Mouse (Mus musculus): Measurements from ENCODE around the gene S100a4. TPM values are rescaled to one million over a fixed set of nuclear protein-coding genes. Genes with fewer than 3 reads are reported as not detected.
A peak's percentile ranks its signal among the peaks of the same experiment; 100 is the strongest.

Gene S100a4
- polyA plus RNA-seq, 1 experiment from 2014 or later = not detected

DNA sequence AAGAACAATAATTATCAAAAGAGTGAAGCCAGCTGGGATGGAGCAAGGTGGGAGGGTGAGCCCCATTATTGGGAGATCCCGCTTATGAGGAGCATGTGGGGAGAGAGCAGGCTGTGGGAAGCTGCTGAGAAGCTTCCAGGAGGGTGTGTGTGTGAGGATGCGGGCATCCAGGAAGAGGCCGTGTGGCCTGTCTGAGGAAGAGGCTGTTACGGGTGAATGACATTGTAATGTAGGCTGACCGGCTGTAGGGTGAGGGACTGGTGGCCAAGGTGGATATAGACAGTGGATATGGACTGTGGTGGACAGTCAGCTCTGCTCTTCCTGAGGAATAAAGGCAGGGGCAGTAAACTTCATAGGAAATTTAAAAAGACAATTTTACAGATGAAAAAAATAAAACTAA lies 21.9 kb downstream of the S100a4 start:
- Histone ChIP-seq H3K4me3 (ENCODE audit: low read depth, low read length) (no peak overlapping the region), H3K9ac (ENCODE audit: low read length) (no peak overlapping the region), H3K27ac (ENCODE audit: low read depth, low read length) (no peak overlapping the region), H3K4me1 (ENCODE audit: control insufficient read depth, insufficient read depth, low read length) (peaks cover 6% of the 10 kb centered on the region), H3K9me3 (ENCODE audit: control insufficient read depth, low read length) (no peaks in the 10 kb centered on the region), H3K27me3 (ENCODE audit: control insufficient read depth, insufficient read depth, low read length) (no peaks in the 10 kb centered on the region), H3K4me2 (ENCODE audit: low read depth) (no peak overlapping the region), H3K36me3 (ENCODE audit: control insufficient read depth, insufficient read depth, low read length) (no peaks in the 10 kb centered on the region)
- 75% methylated on average over 5 of the region's 5 CpGs for WGBS
- ATAC-seq (ENCODE audit: insufficient read depth, low FRiP score, low TSS enrichment) (no peak), DNase-seq (ENCODE audit: low spot score) (no peak)

DNA sequence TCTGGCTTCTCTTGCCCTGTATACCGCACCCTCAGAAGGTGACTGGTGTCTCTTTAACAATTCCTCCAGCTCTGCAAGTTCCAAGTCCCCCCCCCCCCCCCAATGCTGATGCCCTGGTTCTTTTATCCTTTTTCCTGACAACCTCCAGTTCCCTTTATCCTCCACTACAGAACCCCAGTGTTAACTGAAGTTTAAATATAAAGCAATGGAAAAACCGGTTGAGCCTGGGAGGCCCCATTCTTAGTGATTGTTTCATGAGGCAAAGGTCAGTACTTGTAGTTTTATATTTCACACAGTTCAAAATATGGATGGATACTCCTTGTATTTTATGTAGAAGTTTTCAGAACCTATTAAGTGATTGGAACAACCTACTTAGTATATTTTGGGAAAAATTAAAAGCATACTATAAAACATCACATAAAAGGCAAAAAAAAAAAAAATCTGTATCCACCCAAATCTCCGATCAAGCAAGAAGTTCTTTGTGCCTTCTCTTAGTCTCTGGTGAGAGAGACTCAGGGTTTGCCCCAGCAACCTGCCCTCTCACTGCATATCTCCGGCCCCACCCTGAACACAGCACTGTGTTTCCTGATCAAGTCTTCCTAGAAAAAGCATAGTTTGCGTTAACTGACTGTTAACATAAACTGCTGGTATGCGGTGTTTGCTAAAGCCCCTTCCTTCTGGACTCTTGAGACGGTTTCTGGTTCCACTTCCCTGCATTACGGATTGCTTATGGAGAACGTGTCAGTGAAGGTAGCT lies 22.9 kb downstream of the S100a4 start:
- Histone ChIP-seq H3K27me3 (ENCODE audit: control insufficient read depth, insufficient read depth, low read length) (no peaks in the 10 kb centered on the region), H3K4me2 (ENCODE audit: low read depth) (no peak overlapping the region), H3K9ac (ENCODE audit: low read length) (no peak overlapping the region), H3K4me1 (ENCODE audit: control insufficient read depth, insufficient read depth, low read length) (peaks cover 6% of the 10 kb centered on the region), H3K36me3 (ENCODE audit: control insufficient read depth, insufficient read depth, low read length) (no peaks in the 10 kb centered on the region), H3K27ac (ENCODE audit: low read depth, low read length) (no peak overlapping the region), H3K4me3 (ENCODE audit: low read depth, low read length) (no peak overlapping the region), H3K9me3 (ENCODE audit: control insufficient read depth, low read length) (no peaks in the 10 kb centered on the region)
- ATAC-seq (ENCODE audit: insufficient read depth, low FRiP score, low TSS enrichment) (no peak), DNase-seq (ENCODE audit: low spot score) (no peak)
- WGBS = 85% methylated on average over 9 of the region's 9 CpGs

DNA sequence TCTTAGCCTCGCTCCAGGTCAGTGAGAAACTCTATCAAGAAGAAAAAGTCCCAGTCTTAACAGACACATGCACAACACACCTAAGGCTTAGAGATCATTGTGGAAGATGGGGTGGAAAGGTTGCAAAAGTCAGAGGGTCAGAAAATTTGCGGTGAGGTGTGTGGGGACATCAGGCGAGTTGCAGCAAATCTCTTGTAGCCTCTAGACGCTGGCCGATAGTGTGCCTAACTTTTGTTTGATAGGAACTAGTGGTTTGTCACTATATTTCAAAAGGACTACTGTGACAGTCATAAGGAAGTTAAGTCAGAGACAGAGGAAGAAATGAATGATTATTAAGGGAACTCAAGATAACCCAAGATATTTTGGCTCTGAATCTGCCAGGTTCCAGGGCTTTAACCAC lies 23.8 kb downstream of the S100a4 start:
- no peak for DNase-seq (ENCODE audit: low spot score)
- Histone ChIP-seq H3K36me3 (ENCODE audit: control insufficient read depth, insufficient read depth, low read length) (no peaks in the 10 kb centered on the region), H3K27me3 (ENCODE audit: control insufficient read depth, insufficient read depth, low read length) (no peaks in the 10 kb centered on the region), H3K4me2 (ENCODE audit: low read depth) (no peak overlapping the region), H3K9ac (ENCODE audit: low read length) (no peak overlapping the region), H3K4me3 (ENCODE audit: low read depth, low read length) (no peak overlapping the region), H3K9me3 (ENCODE audit: control insufficient read depth, low read length) (no peaks in the 10 kb centered on the region), H3K27ac (ENCODE audit: low read depth, low read length) (no peak overlapping the region), H3K4me1 (ENCODE audit: control insufficient read depth, insufficient read depth, low read length) (peaks cover 6% of the 10 kb centered on the region)
- no peak for ATAC-seq (ENCODE audit: insufficient read depth, low FRiP score, low TSS enrichment)
- WGBS = 93% methylated on average over 5 of the region's 5 CpGs

DNA sequence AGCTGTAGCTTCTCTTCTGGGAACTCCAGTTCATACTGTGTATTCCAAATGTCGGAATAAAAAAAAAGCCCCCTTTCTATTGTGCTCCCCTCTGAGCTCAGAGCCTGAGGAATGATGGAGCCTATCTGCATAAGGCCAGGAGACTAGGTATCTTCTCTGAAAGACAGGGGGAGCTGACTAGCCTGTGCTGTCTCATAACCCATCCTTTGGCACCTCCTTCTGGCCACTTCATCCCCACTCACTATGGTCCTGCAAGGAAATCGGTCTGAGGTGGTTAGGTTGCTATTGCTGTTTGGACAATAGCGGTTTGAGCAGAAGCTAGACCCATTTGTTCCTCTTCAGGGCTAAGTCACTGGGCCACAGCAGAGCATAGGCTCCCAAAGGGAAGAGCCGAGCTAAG lies 24.2 kb downstream of the S100a4 start:
- Histone ChIP-seq H3K4me3 (ENCODE audit: low read depth, low read length) (no peak overlapping the region), H3K4me1 (ENCODE audit: control insufficient read depth, insufficient read depth, low read length) (peaks cover 6% of the 10 kb centered on the region), H3K9ac (ENCODE audit: low read length) (no peak overlapping the region), H3K4me2 (ENCODE audit: low read depth) (no peak overlapping the region), H3K27me3 (ENCODE audit: control insufficient read depth, insufficient read depth, low read length) (no peaks in the 10 kb centered on the region), H3K36me3 (ENCODE audit: control insufficient read depth, insufficient read depth, low read length) (no peaks in the 10 kb centered on the region), H3K9me3 (ENCODE audit: control insufficient read depth, low read length) (no peaks in the 10 kb centered on the region), H3K27ac (ENCODE audit: low read depth, low read length) (no peak overlapping the region)
- no peak for DNase-seq (ENCODE audit: low spot score)
- 61% methylated on average over 4 of the region's 4 CpGs for WGBS
- ATAC-seq (ENCODE audit: insufficient read depth, low FRiP score, low TSS enrichment) = no peak

DNA sequence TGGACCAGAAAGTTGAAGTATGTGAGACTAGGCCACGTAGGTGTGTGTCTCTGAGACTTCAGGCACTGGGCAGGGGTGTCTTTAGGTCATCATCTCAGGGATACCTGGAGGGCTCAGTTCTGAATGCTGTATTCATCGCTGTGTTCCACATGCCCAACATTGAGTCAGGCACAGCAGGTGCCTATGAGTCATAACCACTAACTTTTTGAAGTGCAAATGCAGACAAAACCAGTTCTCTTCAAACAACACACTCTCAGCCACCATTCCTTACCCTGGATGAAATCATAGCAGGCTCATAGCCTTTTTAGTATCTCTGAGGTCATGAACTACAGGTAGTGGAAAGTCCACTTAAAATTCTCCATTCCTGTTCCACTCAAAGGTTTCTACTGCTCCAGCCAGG lies 25.7 kb downstream of the S100a4 start:
- WGBS = 87% methylated on average over 2 of the region's 2 CpGs
- H3K9ac ChIP-seq (ENCODE audit: low read length) = no peak overlapping the region
- H3K36me3 ChIP-seq (ENCODE audit: control insufficient read depth, insufficient read depth, low read length) = no peaks in the 10 kb centered on the region
- H3K27ac ChIP-seq (ENCODE audit: low read depth, low read length) = no peak overlapping the region
- H3K27me3 ChIP-seq (ENCODE audit: control insufficient read depth, insufficient read depth, low read length) = no peaks in the 10 kb centered on the region
- no peak overlapping the region for H3K4me2 ChIP-seq (ENCODE audit: low read depth)
- H3K4me3 ChIP-seq (ENCODE audit: low read depth, low read length) = no peak overlapping the region
- no peaks in the 10 kb centered on the region for H3K4me1 ChIP-seq (ENCODE audit: control insufficient read depth, insufficient read depth, low read length)
- DNase-seq (ENCODE audit: low spot score) (no peak), ATAC-seq (ENCODE audit: insufficient read depth, low FRiP score, low TSS enrichment) (no peak)
- no peaks in the 10 kb centered on the region for H3K9me3 ChIP-seq (ENCODE audit: control insufficient read depth, low read length)

DNA sequence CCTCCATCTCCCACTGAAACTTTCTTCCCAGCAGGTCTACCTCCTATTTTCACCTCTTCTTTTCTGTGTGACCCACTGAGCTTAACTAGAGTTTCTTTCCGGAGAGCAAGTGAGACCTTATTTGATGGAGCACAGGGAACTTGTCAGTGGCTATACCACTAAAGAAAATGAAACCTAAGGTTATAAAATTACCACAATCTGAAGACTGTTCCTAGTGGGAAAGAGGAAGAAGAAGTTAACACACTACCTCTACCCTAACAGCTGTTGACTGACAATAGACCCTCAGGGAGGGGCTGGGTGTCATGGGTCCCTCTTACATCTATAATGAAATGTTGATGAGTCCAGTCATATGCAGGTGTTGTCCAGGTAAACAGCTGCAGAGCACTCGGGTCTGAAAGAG lies 28.4 kb downstream of the S100a4 start:
- Histone ChIP-seq H3K27ac (ENCODE audit: low read depth, low read length) (no peak overlapping the region), H3K4me1 (ENCODE audit: control insufficient read depth, insufficient read depth, low read length) (no peaks in the 10 kb centered on the region), H3K9ac (ENCODE audit: low read length) (no peak overlapping the region), H3K4me3 (ENCODE audit: low read depth, low read length) (no peak overlapping the region), H3K4me2 (ENCODE audit: low read depth) (no peak overlapping the region), H3K36me3 (ENCODE audit: control insufficient read depth, insufficient read depth, low read length) (no peaks in the 10 kb centered on the region), H3K9me3 (ENCODE audit: control insufficient read depth, low read length) (no peaks in the 10 kb centered on the region), H3K27me3 (ENCODE audit: control insufficient read depth, insufficient read depth, low read length) (no peaks in the 10 kb centered on the region)
- 80% methylated on average over 2 of the region's 2 CpGs for WGBS
- DNase-seq (ENCODE audit: low spot score) = no peak
- no peak for ATAC-seq (ENCODE audit: insufficient read depth, low FRiP score, low TSS enrichment)

DNA sequence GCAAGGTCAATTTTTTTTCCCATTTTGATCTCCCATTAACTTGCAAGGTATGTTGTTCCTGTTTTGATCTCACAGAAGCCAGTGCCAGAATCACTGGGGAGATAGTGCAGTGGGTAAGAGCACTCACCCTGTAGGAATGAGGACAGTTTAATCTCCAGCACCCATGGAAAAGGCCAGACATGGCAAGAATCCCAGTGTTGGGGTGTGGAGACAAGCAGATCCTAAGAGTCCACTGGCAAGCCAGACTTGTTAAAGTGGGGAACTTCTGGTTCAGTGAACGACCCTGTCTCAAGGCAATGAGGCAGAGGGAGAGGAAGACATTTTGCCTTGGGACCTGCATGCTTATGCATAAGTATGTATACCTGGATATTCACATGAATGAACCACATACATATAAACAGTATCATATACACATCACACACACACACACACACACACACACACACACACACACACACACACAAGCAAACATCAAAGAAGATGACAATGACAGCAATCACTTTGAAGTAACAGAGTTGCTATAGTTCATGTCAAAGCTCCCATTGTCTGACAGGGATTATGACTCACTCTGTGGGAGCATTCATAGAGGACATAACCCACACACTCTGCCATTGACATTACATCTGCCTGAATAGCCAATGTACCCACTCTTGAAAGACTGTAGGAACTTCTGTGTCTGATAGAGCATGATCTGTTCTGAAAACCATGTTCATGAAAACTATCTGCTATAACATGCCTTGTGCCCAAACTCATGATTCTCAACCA lies 35.1 kb downstream of the S100a4 start:
- DNase-seq (ENCODE audit: low spot score) = no peak
- Histone ChIP-seq H3K36me3 (ENCODE audit: control insufficient read depth, insufficient read depth, low read length) (no peaks in the 10 kb centered on the region), H3K4me2 (ENCODE audit: low read depth) (no peak overlapping the region), H3K9ac (ENCODE audit: low read length) (no peak overlapping the region), H3K27ac (ENCODE audit: low read depth, low read length) (no peak overlapping the region), H3K4me1 (ENCODE audit: control insufficient read depth, insufficient read depth, low read length) (no peaks in the 10 kb centered on the region), H3K4me3 (ENCODE audit: low read depth, low read length) (no peak overlapping the region), H3K27me3 (ENCODE audit: control insufficient read depth, insufficient read depth, low read length) (no peaks in the 10 kb centered on the region), H3K9me3 (ENCODE audit: control insufficient read depth, low read length) (no peaks in the 10 kb centered on the region)
- WGBS = 69% methylated on average over 1 of the region's 1 CpGs
- ATAC-seq (ENCODE audit: insufficient read depth, low FRiP score, low TSS enrichment) = no peak

DNA sequence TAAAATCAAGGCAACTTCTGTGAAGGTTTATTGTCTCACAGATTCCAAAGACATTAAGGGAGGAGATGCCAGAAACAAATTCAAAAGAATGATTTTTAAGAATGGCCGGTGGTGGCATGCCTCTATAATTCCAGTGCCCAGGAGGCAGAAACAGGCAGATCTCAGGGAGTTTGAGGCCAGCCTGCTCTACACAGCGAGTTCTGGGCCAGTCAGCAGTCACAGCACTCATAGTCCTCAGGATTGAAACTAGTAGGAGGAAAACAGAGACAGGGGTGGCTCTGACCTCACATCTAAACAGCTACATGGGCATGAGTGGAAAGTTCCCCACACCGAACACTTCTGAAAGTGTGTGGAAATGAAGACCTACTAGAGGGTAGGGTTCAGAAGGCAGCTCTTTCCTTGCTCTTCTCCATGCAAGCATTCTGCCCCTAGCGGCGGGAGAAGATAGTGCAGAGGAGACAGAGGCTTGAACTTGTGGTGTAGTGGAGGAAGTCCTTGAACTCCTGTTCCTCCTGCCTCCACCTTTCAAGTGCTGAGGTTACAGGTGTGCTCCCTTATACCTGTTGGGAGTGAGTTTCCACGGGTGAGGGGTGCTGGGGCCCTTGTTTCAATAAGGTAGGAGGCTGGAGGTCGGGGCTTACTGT lies 36.1 kb downstream of the S100a4 start:
- Histone ChIP-seq H3K9me3 (ENCODE audit: control insufficient read depth, low read length) (no peaks in the 10 kb centered on the region), H3K27me3 (ENCODE audit: control insufficient read depth, insufficient read depth, low read length) (no peaks in the 10 kb centered on the region), H3K4me1 (ENCODE audit: control insufficient read depth, insufficient read depth, low read length) (no peaks in the 10 kb centered on the region), H3K4me3 (ENCODE audit: low read depth, low read length) (no peak overlapping the region), H3K9ac (ENCODE audit: low read length) (no peak overlapping the region), H3K4me2 (ENCODE audit: low read depth) (no peak overlapping the region), H3K36me3 (ENCODE audit: control insufficient read depth, insufficient read depth, low read length) (no peaks in the 10 kb centered on the region), H3K27ac (ENCODE audit: low read depth, low read length) (no peak overlapping the region)
- DNase-seq (ENCODE audit: low spot score) (peak; percentile 39), ATAC-seq (ENCODE audit: insufficient read depth, low FRiP score, low TSS enrichment) (no peak)
- WGBS = 56% methylated on average over 7 of the region's 7 CpGs

Measured in neural tube, embryonic 11.5 days (tissue).